Mouse (Mus musculus) heart, adult 8-10 months (tissue): Measurements from ENCODE around the gene Tcf25. TPM values are rescaled to one million over a fixed set of nuclear protein-coding genes. Genes with fewer than 3 reads are reported as not detected.

Experiments used
- DNase-seq: peaks from one replicate; pipeline ENCODE4 v3.0.0; 2022; ENCODE audit warnings: low spot score
- total RNA-seq, 4 experiments: library from RNA; stranded (reverse); gene quantifications; 2 replicates each; pipeline ENCODE4 v1.2.4; 2022

Tcf25 gene
- total RNA-seq = 100 to 1,000 TPM; 135 to 187 (median 158) TPM

- peak; percentile 93 for DNase-seq
Observed at GRCm38 (mm10) chr8:123373403-123374238, at the start of gene Tcf25. Gene Tcf25, plus strand, starts transcription at chr8:123373753.

GRCm38 (mm10) chr8:123328552-123328951, 45.0 kb upstream of the Tcf25 start:
- DNase-seq = no peak

- DNase-seq = no peak
Observed at GRCm38 (mm10) chr8:123329350-123329749, 44.2 kb upstream of the Tcf25 start.

GRCm38 (mm10) chr8:123329961-123330360, 43.6 kb upstream of the Tcf25 start:
- DNase-seq = no peak

- DNase-seq = no peak
Observed at GRCm38 (mm10) chr8:123330701-123331100, 42.9 kb upstream of the Tcf25 start.

GRCm38 (mm10) chr8:123331301-123331700, 42.3 kb upstream of the Tcf25 start:
- DNase-seq = no peak

GRCm38 (mm10) chr8:123331810-123332209, 41.7 kb upstream of the Tcf25 start:
- no peak for DNase-seq

- DNase-seq = peak; percentile 25
Observed at GRCm38 (mm10) chr8:123332262-123333090, 41.1 kb upstream of the Tcf25 start, which contains the start of gene Spire2. Gene Spire2, plus strand, starts transcription at chr8:123332713.

- DNase-seq = no peak
Observed at GRCm38 (mm10) chr8:123333091-123333587, 40.4 kb upstream of the Tcf25 start.

- no peak for DNase-seq
Observed at GRCm38 (mm10) chr8:123333864-123334263, 39.7 kb upstream of the Tcf25 start.

GRCm38 (mm10) chr8:123334467-123334866, 39.1 kb upstream of the Tcf25 start:
- no peak for DNase-seq

- no peak for DNase-seq
Observed at GRCm38 (mm10) chr8:123337475-123337874, 36.1 kb upstream of the Tcf25 start.

GRCm38 (mm10) chr8:123340071-123340470, 33.5 kb upstream of the Tcf25 start:
- no peak for DNase-seq

GRCm38 (mm10) chr8:123341040-123342015, 32.2 kb upstream of the Tcf25 start:
- DNase-seq = no peak

GRCm38 (mm10) chr8:123342253-123342652, 31.3 kb upstream of the Tcf25 start:
- DNase-seq = no peak

- no peak for DNase-seq
Observed at GRCm38 (mm10) chr8:123342911-123343310, 30.6 kb upstream of the Tcf25 start.

GRCm38 (mm10) chr8:123343422-123343821, 30.1 kb upstream of the Tcf25 start:
- no peak for DNase-seq

GRCm38 (mm10) chr8:123345135-123345534, 28.4 kb upstream of the Tcf25 start:
- DNase-seq = no peak

GRCm38 (mm10) chr8:123345856-123346255, 27.7 kb upstream of the Tcf25 start:
- no peak for DNase-seq

GRCm38 (mm10) chr8:123347293-123347692, 26.3 kb upstream of the Tcf25 start:
- DNase-seq = no peak

- DNase-seq = no peak
Observed at GRCm38 (mm10) chr8:123348237-123348843, 25.2 kb upstream of the Tcf25 start.
